Mouse (Mus musculus) heart, embryonic 16.5 days (tissue): Measurements from ENCODE around the gene Btbd19. TPM values are rescaled to one million over a fixed set of nuclear protein-coding genes. Genes with fewer than 3 reads are reported as not detected.

Source experiments
- ATAC-seq: fragments of 200-750 bp; cut with Nextera tagmentation; replicated peaks from 2 replicates; pipeline ENCODE4 v1.8.0; 2017; ENCODE audit warnings: moderate number of reproducible peaks; ENCODE audit not compliant: insufficient read depth, low FRiP score; ENCODE audit errors: extremely low read depth
- H3K27ac ChIP-seq: fragments of 300-500 bp; sonication (generic); 2 replicates; pipeline ENCODE4 v1.5.1; 2014; ENCODE audit warnings: mild to moderate bottlenecking, low read length, control low read depth, moderate library complexity
- H3K27me3 ChIP-seq: fragments of 300-500 bp; sonication (generic); 2 replicates; pipeline ENCODE4 v1.6.1; 2014; ENCODE audit warnings: low read length, mixed read lengths; ENCODE audit not compliant: control insufficient read depth, insufficient read depth
- H3K36me3 ChIP-seq: fragments of 300-500 bp; sonication (generic); 2 replicates; pipeline ENCODE4 v1.6.1; 2014; ENCODE audit not compliant: control insufficient read depth, insufficient read depth
- H3K4me1 ChIP-seq: fragments of 300-500 bp; sonication (generic); 2 replicates; pipeline ENCODE4 v1.6.1; 2014; ENCODE audit warnings: low read length, mixed read lengths; ENCODE audit not compliant: control insufficient read depth, insufficient read depth
- H3K4me2 ChIP-seq: fragments of 300-500 bp; sonication (generic); 2 replicates; pipeline ENCODE4 v1.6.1; 2014; ENCODE audit warnings: low read depth, mild to moderate bottlenecking, control low read depth, low read length
- H3K4me3 ChIP-seq: fragments of 300-500 bp; sonication (generic); 2 replicates; pipeline ENCODE4 v1.5.1; 2014; ENCODE audit warnings: mild to moderate bottlenecking, control low read depth, low read length
- H3K9ac ChIP-seq: fragments of 300-500 bp; sonication (generic); 2 replicates; pipeline ENCODE4 v1.6.1; 2014; ENCODE audit warnings: low read length, control low read depth
- H3K9me3 ChIP-seq: fragments of 300-500 bp; sonication (generic); replicated peaks from 2 replicates; pipeline ENCODE4 v1.6.1; 2016; ENCODE audit warnings: low read length; ENCODE audit not compliant: control insufficient read depth
- WGBS: fragments of 180-500 bp; shearing (Covaris S2); extraction: QIAGEN DNeasy Blood & Tissue Kit; methylation state at CpG from one replicate; pipeline ENCODE4 v1.1.7; 2014; 5-methylcytosine and 5-hydroxymethylcytosine counted together
- polyA plus RNA-seq: library from polyadenylated mRNA; unstranded; fragments of >200 nt; fragmentation: Nextera tagmentation; extraction: Ambion mirVana; gene quantifications from 2 replicates; pipeline ENCODE4 v1.2.1, GENCODE M21; 2015

The Btbd19 gene
- polyA plus RNA-seq, 1 experiment from 2014 or later, result 4.6 TPM

- H3K36me3 ChIP-seq, result no peaks in the 10 kb centered on the region
- 89% methylated on average over 25 of the region's 25 CpGs for WGBS
- ATAC-seq, result no peak
- no peak overlapping the region for H3K27ac ChIP-seq
- no peak overlapping the region for H3K9ac ChIP-seq
- no peaks in the 10 kb centered on the region for H3K27me3 ChIP-seq
- H3K4me1 ChIP-seq, result no peaks in the 10 kb centered on the region
- H3K4me3 ChIP-seq, result no peak overlapping the region
- H3K4me2 ChIP-seq, result no peak overlapping the region
- no peaks in the 10 kb centered on the region for H3K9me3 ChIP-seq
These were observed 16.2 kb downstream of the Btbd19 start for GRCm38 (mm10) chr4:117109330-117109729.

GRCm38 (mm10) chr4:117108524-117108849, 17.0 kb downstream of the Btbd19 start:
- WGBS, result 94% methylated on average over 6 of the region's 6 CpGs
- Histone ChIP-seq H3K27ac (no peak overlapping the region), H3K4me1 (no peaks in the 10 kb centered on the region), H3K4me3 (no peak overlapping the region), H3K9ac (no peak overlapping the region), H3K27me3 (no peaks in the 10 kb centered on the region), H3K4me2 (no peak overlapping the region), H3K36me3 (no peaks in the 10 kb centered on the region), H3K9me3 (no peaks in the 10 kb centered on the region)
- no peak for ATAC-seq

DNA sequence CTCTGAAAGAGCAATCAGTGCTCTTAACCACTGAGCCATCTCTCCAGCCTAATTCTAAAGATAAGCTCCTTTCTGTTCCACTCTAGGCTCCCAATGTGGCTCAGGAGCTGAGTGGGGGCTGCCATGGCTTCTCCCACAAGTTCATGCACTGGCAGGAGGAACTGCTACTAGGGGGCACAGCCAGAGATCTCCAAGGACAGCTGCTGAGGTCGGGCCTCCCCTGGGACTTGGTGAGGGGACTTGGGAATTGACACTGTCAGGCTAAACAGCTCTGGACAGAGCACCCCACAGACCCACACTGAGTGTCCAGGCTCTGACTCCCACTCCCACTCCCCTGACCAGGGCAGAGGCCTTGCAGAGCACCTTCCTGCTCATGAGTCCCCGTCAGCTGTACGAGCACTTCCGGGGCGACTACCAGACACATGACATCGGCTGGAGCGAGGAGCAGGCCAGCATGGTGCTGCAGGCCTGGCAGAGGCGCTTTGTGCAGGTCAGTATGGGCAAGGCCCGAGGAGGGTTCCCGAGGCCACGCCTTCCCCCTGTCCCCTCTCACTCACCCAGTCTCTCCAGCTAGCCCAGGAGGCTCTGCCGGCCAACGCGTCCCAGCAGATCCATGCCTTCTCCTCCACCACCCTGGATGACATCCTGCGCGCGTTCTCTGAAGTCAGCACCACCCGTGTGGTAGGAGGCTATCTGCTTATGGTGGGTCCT, 17.6 kb downstream of the Btbd19 start:
- Histone ChIP-seq H3K4me3 (no peak overlapping the region), H3K9me3 (no peaks in the 10 kb centered on the region), H3K9ac (no peak overlapping the region), H3K27ac (no peak overlapping the region), H3K4me1 (no peaks in the 10 kb centered on the region), H3K36me3 (no peaks in the 10 kb centered on the region), H3K27me3 (no peaks in the 10 kb centered on the region), H3K4me2 (no peak overlapping the region)
- WGBS, result 86% methylated on average over 18 of the region's 18 CpGs
- ATAC-seq, result no peak

GRCm38 (mm10) chr4:117105127-117105526, 20.4 kb downstream of the Btbd19 start:
- no peaks in the 10 kb centered on the region for H3K27me3 ChIP-seq
- no peak overlapping the region for H3K4me3 ChIP-seq
- no peaks in the 10 kb centered on the region for H3K9me3 ChIP-seq
- no peak for ATAC-seq
- WGBS, result 57% methylated on average over 10 of the region's 10 CpGs
- no peak overlapping the region for H3K9ac ChIP-seq
- no peak overlapping the region for H3K27ac ChIP-seq
- no peak overlapping the region for H3K4me2 ChIP-seq
- H3K36me3 ChIP-seq, result no peaks in the 10 kb centered on the region
- no peaks in the 10 kb centered on the region for H3K4me1 ChIP-seq

GRCm38 (mm10) chr4:117104672-117105071, 20.9 kb downstream of the Btbd19 start:
- Histone ChIP-seq H3K4me3 (no peak overlapping the region), H3K36me3 (no peaks in the 10 kb centered on the region), H3K27me3 (no peaks in the 10 kb centered on the region), H3K4me2 (no peak overlapping the region), H3K4me1 (no peaks in the 10 kb centered on the region), H3K9me3 (no peaks in the 10 kb centered on the region), H3K27ac (no peak overlapping the region), H3K9ac (no peak overlapping the region)
- no peak for ATAC-seq
- WGBS, result 73% methylated on average over 10 of the region's 10 CpGs

DNA sequence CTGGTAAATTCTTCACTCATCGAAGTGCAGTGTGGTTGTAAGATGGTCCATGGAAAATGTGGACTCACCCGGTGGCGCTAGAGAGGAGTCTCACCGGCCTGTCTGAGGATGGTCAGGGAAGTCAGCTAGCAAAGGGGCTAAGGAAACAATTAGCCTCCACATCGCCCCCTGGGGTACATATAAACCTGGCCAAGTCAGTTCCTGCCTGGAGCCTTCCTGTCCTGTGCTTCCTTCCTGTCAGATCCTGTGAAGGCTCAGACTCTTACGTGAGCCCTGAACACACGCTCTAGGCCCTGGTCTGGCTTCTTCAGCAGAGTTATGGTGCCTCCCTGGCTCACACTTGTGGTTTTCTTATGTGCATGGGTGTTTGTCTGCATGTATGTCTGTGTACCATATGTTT, 24.3 kb downstream of the Btbd19 start:
- Histone ChIP-seq H3K9me3 (no peaks in the 10 kb centered on the region), H3K27me3 (no peaks in the 10 kb centered on the region), H3K4me2 (no peak overlapping the region), H3K4me3 (no peak overlapping the region), H3K36me3 (no peaks in the 10 kb centered on the region), H3K27ac (no peak overlapping the region), H3K4me1 (0 out of 2 replicates have a peak, but pooled peaks cover 1% of the 10 kb centered on the region), H3K9ac (no peak overlapping the region)
- ATAC-seq, result 0 out of 2 replicates have a peak, but pooled peaks have one; percentile 40
- 51% methylated on average over 7 of the region's 7 CpGs for WGBS

DNA sequence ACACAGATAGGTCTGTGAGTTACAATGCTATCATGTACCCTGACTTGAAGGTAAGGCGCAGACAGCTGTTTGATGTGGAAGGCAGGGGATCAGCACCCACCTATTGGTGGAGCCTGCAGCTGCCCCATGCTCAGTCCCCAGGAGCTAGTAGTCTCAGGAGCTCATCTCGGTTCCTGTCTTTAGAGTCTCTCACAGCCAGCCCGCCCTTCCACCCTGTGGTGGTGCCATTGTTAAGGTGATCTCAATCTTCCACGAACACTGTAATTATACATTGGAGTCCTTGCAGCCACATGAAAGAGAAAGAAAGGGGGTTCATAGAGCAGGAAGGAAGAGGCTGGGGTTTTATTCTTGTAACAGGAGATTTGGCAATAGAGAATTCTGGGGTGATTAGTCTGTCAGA, 25.5 kb downstream of the Btbd19 start:
- no peak overlapping the region for H3K4me3 ChIP-seq
- 0 out of 2 replicates have a peak, but pooled peaks cover 4% of the 10 kb centered on the region for H3K4me1 ChIP-seq
- 78% methylated on average over 4 of the region's 4 CpGs for WGBS
- ATAC-seq, result no peak
- H3K27me3 ChIP-seq, result no peaks in the 10 kb centered on the region
- H3K36me3 ChIP-seq, result no peaks in the 10 kb centered on the region
- H3K27ac ChIP-seq, result no peak overlapping the region
- H3K4me2 ChIP-seq, result no peak overlapping the region
- H3K9ac ChIP-seq, result no peak overlapping the region
- no peaks in the 10 kb centered on the region for H3K9me3 ChIP-seq

GRCm38 (mm10) chr4:117098764-117099036, 26.8 kb downstream of the Btbd19 start:
- H3K27ac ChIP-seq, result no peak overlapping the region
- 0 out of 2 replicates have a peak, but pooled peaks cover 4% of the 10 kb centered on the region for H3K4me1 ChIP-seq
- no peak overlapping the region for H3K4me3 ChIP-seq
- H3K4me2 ChIP-seq, result no peak overlapping the region
- no peaks in the 10 kb centered on the region for H3K27me3 ChIP-seq
- ATAC-seq, result no peak
- H3K9me3 ChIP-seq, result no peaks in the 10 kb centered on the region
- no peak overlapping the region for H3K9ac ChIP-seq
- 68% methylated on average over 2 of the region's 2 CpGs for WGBS
- no peaks in the 10 kb centered on the region for H3K36me3 ChIP-seq

DNA sequence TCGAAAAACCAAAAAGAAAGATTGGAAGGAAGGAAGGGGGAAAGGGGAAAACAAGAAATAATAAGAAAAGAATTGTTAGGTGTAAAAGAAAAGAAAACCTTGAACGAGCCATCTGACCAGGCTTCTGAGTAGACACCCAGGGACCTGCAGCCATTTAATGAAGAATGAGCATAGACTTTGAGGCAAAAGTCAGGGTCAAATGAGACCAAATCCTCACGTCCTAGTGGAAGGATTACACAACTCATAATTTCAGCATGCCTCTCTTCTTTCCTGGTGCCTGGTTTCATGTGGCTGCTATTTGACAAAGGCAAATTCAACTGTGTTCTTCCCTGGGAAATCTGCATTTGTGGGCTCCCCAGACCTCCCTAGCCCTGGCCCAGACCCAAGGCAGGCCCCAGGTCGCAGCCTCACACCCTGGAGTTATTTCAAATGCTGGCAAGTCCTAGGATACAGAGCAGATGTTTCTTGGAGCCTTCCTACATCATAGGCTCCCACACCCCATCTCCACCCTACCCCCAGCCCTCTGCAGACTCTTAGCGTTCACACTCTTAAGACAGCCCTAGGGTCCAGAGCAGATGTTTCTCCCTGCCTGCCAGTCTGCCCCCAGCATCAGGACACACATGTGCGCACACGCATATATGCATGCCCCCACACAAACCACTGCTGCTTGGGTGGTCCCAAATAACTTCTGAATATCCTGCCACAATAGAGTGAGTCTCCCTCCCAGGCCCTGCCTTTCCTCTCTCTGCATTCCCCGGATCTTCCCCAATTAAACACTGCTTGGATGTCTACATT, 27.4 kb downstream of the Btbd19 start:
- no peaks in the 10 kb centered on the region for H3K9me3 ChIP-seq
- ATAC-seq, result no peak
- no peak overlapping the region for H3K9ac ChIP-seq
- H3K4me2 ChIP-seq, result no peak overlapping the region
- no peak overlapping the region for H3K27ac ChIP-seq
- WGBS, result 68% methylated on average over 8 of the region's 8 CpGs
- H3K4me3 ChIP-seq, result no peak overlapping the region
- 0 out of 2 replicates have a peak, but pooled peaks cover 4% of the 10 kb centered on the region for H3K4me1 ChIP-seq
- no peaks in the 10 kb centered on the region for H3K27me3 ChIP-seq
- H3K36me3 ChIP-seq, result no peaks in the 10 kb centered on the region
